11 mouse cellular contexts compared by ENCODE assay signal in genomic region chr5:30863852-30864251, GRCm38 (mm10). TPM values are rescaled to one million over a fixed set of nuclear protein-coding genes. Genes with fewer than 3 reads are reported as not detected.
DNase-seq lines count a peak whose midpoint lies in the region; ATAC-seq and TF ChIP-seq lines count a peak whose summit lies in the region.
"Had no signal": no experiment of that assay in that cellular context is flagged by ENCODE, and none has a peak within 500 bp of the region (broad histone marks: within the 10 kb centered on the region; RNA-seq: fewer than 3 reads in every experiment).

No protein-coding gene starts in this region.

- H3K9ac ChIP-seq in lung, embryonic 16.5 days (ENCODE audit: low read length), result no peak overlapping the region
- H3K9ac ChIP-seq in stomach, embryonic 14.5 days (replicated peaks; ENCODE audit: low read depth, low read length), result no peak overlapping the region
- H3K9ac ChIP-seq in midbrain, embryonic 16.5 days (ENCODE audit: low read depth, low read length), result no peak overlapping the region

- WGBS in lung, embryonic 16.5 days, result 56% methylated on average over 4 of the region's 4 CpGs
- WGBS in stomach, embryonic 14.5 days, result 34% methylated on average over 4 of the region's 4 CpGs
- WGBS in midbrain, embryonic 16.5 days, result 50% methylated on average over 4 of the region's 4 CpGs

- no peaks in the 10 kb centered on the region for H3K36me3 ChIP-seq in lung, embryonic 16.5 days (ENCODE audit: control insufficient read depth, insufficient read depth, low read length)
- H3K36me3 ChIP-seq in stomach, embryonic 14.5 days (ENCODE audit: control insufficient read depth, insufficient read depth, low read length), result no peaks in the 10 kb centered on the region
- peaks cover 25% of the 10 kb centered on the region for H3K36me3 ChIP-seq in midbrain, embryonic 16.5 days (ENCODE audit: control insufficient read depth, insufficient read depth, low read length)

- H3K27ac ChIP-seq in gastrocnemius, adult 2 months, result no peak overlapping the region
- H3K27ac ChIP-seq in lung, embryonic 16.5 days (ENCODE audit: low read length), result no peak overlapping the region
- no peak overlapping the region for H3K27ac ChIP-seq in stomach, embryonic 14.5 days (ENCODE audit: low read length)
- no peak overlapping the region for H3K27ac ChIP-seq in midbrain, embryonic 16.5 days (ENCODE audit: low read length)

- peak; percentile 39 for DNase-seq in gastrocnemius, adult 2 months
- DNase-seq in gastrocnemius, postnatal 10 days, result no peak
- DNase-seq in lung, postnatal 14 days, result no peak
- DNase-seq in layer of hippocampus, adult 18-20 months (ENCODE audit: low spot score in 2 of 2), result no peak
- DNase-seq: layer of hippocampus, postnatal 36 days; thymus, postnatal 36 days had no signal

- peak; percentile 7; the same call in 1 of the 2 replicates for TF ChIP-seq CTCF in gastrocnemius, adult 2 months (IDR thresholded peaks at IDR 0.05)

- intact Hi-C loops in gastrocnemius, adult 2 months (cut with DNase I), result no loop called here

- peak; percentile 70 for ATAC-seq in lung, embryonic 16.5 days (ENCODE audit: low read depth)
- peak; percentile 28 for ATAC-seq in erythroid progenitor cell, adult 5-6 weeks (replicated peaks; ENCODE audit: low FRiP score, poor library complexity, severe bottlenecking)
- ATAC-seq in stomach, embryonic 14.5 days (ENCODE audit: insufficient number of reproducible peaks, insufficient read depth, low FRiP score, low read depth), result peak; percentile 55; the same call in 1 of the 2 replicates
- ATAC-seq in midbrain, embryonic 16.5 days, result no peak
- ATAC-seq: forebrain, embryonic 16.5 days had no signal

- no peaks in the 10 kb centered on the region for H3K9me3 ChIP-seq in lung, embryonic 16.5 days (ENCODE audit: control insufficient read depth, low read length)
- H3K9me3 ChIP-seq in stomach, embryonic 14.5 days (ENCODE audit: control insufficient read depth, low read depth, low read length), result no peaks in the 10 kb centered on the region; the same call in 1 of the 2 replicates
- H3K9me3 ChIP-seq in midbrain, embryonic 16.5 days (replicated peaks; ENCODE audit: control insufficient read depth, low read length, poor library complexity, severe bottlenecking), result no peaks in the 10 kb centered on the region

- no peak overlapping the region for H3K4me3 ChIP-seq in gastrocnemius, adult 2 months
- no peak overlapping the region for H3K4me3 ChIP-seq in lung, embryonic 16.5 days (ENCODE audit: low read length)
- no peak overlapping the region for H3K4me3 ChIP-seq in stomach, embryonic 14.5 days (ENCODE audit: low read depth, low read length)
- H3K4me3 ChIP-seq in midbrain, embryonic 16.5 days (ENCODE audit: low read depth, low read length), result no peak overlapping the region

- H3K4me2 ChIP-seq in lung, embryonic 16.5 days (ENCODE audit: low read depth, low read length), result no peak overlapping the region
- H3K4me2 ChIP-seq in stomach, embryonic 14.5 days (replicated peaks; ENCODE audit: low read depth, low read length), result no peak overlapping the region
- H3K4me2 ChIP-seq in midbrain, embryonic 16.5 days (ENCODE audit: low read length), result no peak overlapping the region

- H3K4me1 ChIP-seq in lung, embryonic 16.5 days (replicated peaks; ENCODE audit: control insufficient read depth, insufficient read depth, low read length), result 0 out of 2 replicates have a peak, but pooled peaks cover under 1% of the 10 kb centered on the region
- no peaks in the 10 kb centered on the region for H3K4me1 ChIP-seq in stomach, embryonic 14.5 days (ENCODE audit: control insufficient read depth, insufficient read depth, low read length)
- H3K4me1 ChIP-seq in midbrain, embryonic 16.5 days (ENCODE audit: control insufficient read depth, insufficient read depth, low read length), result no peaks in the 10 kb centered on the region

- H3K27me3 ChIP-seq in lung, embryonic 16.5 days (ENCODE audit: control insufficient read depth, insufficient read depth, low read depth, low read length), result no peaks in the 10 kb centered on the region
- no peaks in the 10 kb centered on the region for H3K27me3 ChIP-seq in stomach, embryonic 14.5 days (ENCODE audit: control insufficient read depth, insufficient read depth, low read length)
- H3K27me3 ChIP-seq in midbrain, embryonic 16.5 days (ENCODE audit: control insufficient read depth, insufficient read depth, low read depth, low read length), result no peaks in the 10 kb centered on the region

RNA-seq across cellular contexts. Expression of gene Tmem214, which starts 4.0 kb away (rescaled TPM):
- total RNA-seq in gastrocnemius, adult 2 months (2021), result 10 to 100 TPM; 28.8 to 31.2 TPM
- total RNA-seq in gastrocnemius, postnatal 10 days (2021), result 10 to 100 TPM; 40.4 to 46.9 TPM
- polyA plus RNA-seq in lung, embryonic 16.5 days (2015; fragmentation: Nextera tagmentation; extraction: Ambion mirVana), result 79.8 and 84.4 TPM in 2 replicates
- 6.8 and 11.3 TPM in 2 replicates for total RNA-seq in erythroid progenitor cell, adult 5-6 weeks (2015; ENCODE audit: low replicate concordance)
- total RNA-seq in erythroid progenitor cell, adult 5-6 weeks (2017; ENCODE audit: low replicate concordance), result 9.5 and 10.0 TPM in 2 replicates
- 58.6 and 68.7 TPM in 2 replicates for polyA plus RNA-seq in stomach, embryonic 14.5 days (2014; fragmentation: Nextera tagmentation; extraction: Ambion mirVana)
- 10 to 100 TPM; 63.6 to 63.7 TPM for total RNA-seq in layer of hippocampus, adult 18-20 months (2021)
- polyA plus RNA-seq in midbrain, embryonic 16.5 days (2015; fragmentation: Nextera tagmentation; extraction: Ambion mirVana), result 67.5 and 69.7 TPM in 2 replicates

RNA-seq across cellular contexts. Expression of gene Agbl5, which starts 24.6 kb away (rescaled TPM):
- 1 to 10 TPM; 1.6 to 2.3 TPM for total RNA-seq in gastrocnemius, adult 2 months (2021)
- total RNA-seq in gastrocnemius, postnatal 10 days (2021), result 1 to 10 TPM; 4.5 to 5.0 TPM
- polyA plus RNA-seq in lung, embryonic 16.5 days (2015; fragmentation: Nextera tagmentation; extraction: Ambion mirVana), result 20.9 and 21.2 TPM in 2 replicates
- total RNA-seq in erythroid progenitor cell, adult 5-6 weeks (2015; ENCODE audit: low replicate concordance), result 3.4 and 3.6 TPM in 2 replicates
- total RNA-seq in erythroid progenitor cell, adult 5-6 weeks (2017; ENCODE audit: low replicate concordance), result 1.1 and 7.1 TPM in 2 replicates
- polyA plus RNA-seq in stomach, embryonic 14.5 days (2014; fragmentation: Nextera tagmentation; extraction: Ambion mirVana), result 27.5 and 34.0 TPM in 2 replicates
- 10 to 100 TPM; 11.5 to 13.3 TPM for total RNA-seq in layer of hippocampus, adult 18-20 months (2021)
- polyA plus RNA-seq in midbrain, embryonic 16.5 days (2015; fragmentation: Nextera tagmentation; extraction: Ambion mirVana), result 24.1 and 24.5 TPM in 2 replicates

RNA-seq across cellular contexts. Expression of gene Ost4, which starts 43.7 kb away (rescaled TPM):
- 100 to 1,000 TPM; 103 to 121 TPM for total RNA-seq in gastrocnemius, adult 2 months (2021)
- 100 to 1,000 TPM; 149 to 168 TPM for total RNA-seq in gastrocnemius, postnatal 10 days (2021)
- 446 TPM in 2 replicates for polyA plus RNA-seq in lung, embryonic 16.5 days (2015; fragmentation: Nextera tagmentation; extraction: Ambion mirVana)
- total RNA-seq in erythroid progenitor cell, adult 5-6 weeks (2015; ENCODE audit: low replicate concordance), result 256 and 260 TPM in 2 replicates
- total RNA-seq in erythroid progenitor cell, adult 5-6 weeks (2017; ENCODE audit: low replicate concordance), result 78.4 and 188 TPM in 2 replicates
- polyA plus RNA-seq in stomach, embryonic 14.5 days (2014; fragmentation: Nextera tagmentation; extraction: Ambion mirVana), result 476 and 515 TPM in 2 replicates
- 10 to 100 TPM; 97.5 to 98.5 TPM for total RNA-seq in layer of hippocampus, adult 18-20 months (2021)
- polyA plus RNA-seq in midbrain, embryonic 16.5 days (2015; fragmentation: Nextera tagmentation; extraction: Ambion mirVana), result 202 and 215 TPM in 2 replicates

RNA-seq across cellular contexts. Expression of gene Emilin1, which starts 49.4 kb away (rescaled TPM):
- 1 to 10 TPM; 2.7 to 7.7 TPM for total RNA-seq in gastrocnemius, adult 2 months (2021)
- 10 to 100 TPM; 42.2 to 60.5 TPM for total RNA-seq in gastrocnemius, postnatal 10 days (2021)
- 212 and 225 TPM in 2 replicates for polyA plus RNA-seq in lung, embryonic 16.5 days (2015; fragmentation: Nextera tagmentation; extraction: Ambion mirVana)
- total RNA-seq in erythroid progenitor cell, adult 5-6 weeks (2015; ENCODE audit: low replicate concordance), result 9.6 and 11.5 TPM in 2 replicates
- total RNA-seq in erythroid progenitor cell, adult 5-6 weeks (2017; ENCODE audit: low replicate concordance), result 5.6 and 11.6 TPM in 2 replicates
- polyA plus RNA-seq in stomach, embryonic 14.5 days (2014; fragmentation: Nextera tagmentation; extraction: Ambion mirVana), result 208 and 230 TPM in 2 replicates
- total RNA-seq in layer of hippocampus, adult 18-20 months (2021), result 1 to 10 TPM; 1.9 TPM
- polyA plus RNA-seq in midbrain, embryonic 16.5 days (2015; fragmentation: Nextera tagmentation; extraction: Ambion mirVana), result 11.7 and 12.3 TPM in 2 replicates

RNA-seq across cellular contexts. Expression of gene Mapre3, which starts 49.4 kb away (rescaled TPM):
- 10 to 100 TPM; 72.0 to 90.4 TPM for total RNA-seq in gastrocnemius, adult 2 months (2021)
- 10 to 100 TPM; 65.0 to 81.1 TPM for total RNA-seq in gastrocnemius, postnatal 10 days (2021)
- 22.4 and 25.4 TPM in 2 replicates for polyA plus RNA-seq in lung, embryonic 16.5 days (2015; fragmentation: Nextera tagmentation; extraction: Ambion mirVana)
- total RNA-seq in erythroid progenitor cell, adult 5-6 weeks (2015; ENCODE audit: low replicate concordance), result 1.3 TPM in 1 of 2 replicates, not detected in the other
- 0.64 TPM in 1 of 2 replicates, not detected in the other for total RNA-seq in erythroid progenitor cell, adult 5-6 weeks (2017; ENCODE audit: low replicate concordance)
- polyA plus RNA-seq in stomach, embryonic 14.5 days (2014; fragmentation: Nextera tagmentation; extraction: Ambion mirVana), result 19.2 and 22.7 TPM in 2 replicates
- 100 to 1,000 TPM; 216 to 227 TPM for total RNA-seq in layer of hippocampus, adult 18-20 months (2021)
- polyA plus RNA-seq in midbrain, embryonic 16.5 days (2015; fragmentation: Nextera tagmentation; extraction: Ambion mirVana), result 162 and 172 TPM in 2 replicates
